ENCODE assay signal across 16 mouse cellular contexts in the genomic region with DNA sequence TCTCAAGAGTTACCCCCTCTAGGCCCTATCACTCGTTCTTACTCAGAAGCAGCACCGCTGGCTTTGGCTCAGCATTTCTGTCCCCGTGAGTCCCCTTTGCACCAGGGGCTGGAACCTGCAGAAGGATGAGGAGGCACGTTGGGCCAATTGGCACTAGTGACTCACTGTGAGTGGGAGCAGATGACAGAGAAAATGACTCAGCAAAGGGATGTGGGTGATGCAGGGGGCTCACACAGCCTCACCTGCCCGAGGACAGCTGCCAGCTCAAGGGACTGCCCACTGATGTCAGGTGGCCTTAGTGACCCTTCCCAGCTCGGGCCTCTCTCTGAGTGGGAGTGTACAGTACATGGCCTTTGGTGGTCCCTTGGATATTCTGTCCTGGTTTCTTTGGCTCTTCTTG.
DNase-seq lines count a peak whose midpoint lies in the region.
"Had no signal": no experiment of that assay in that cellular context is flagged by ENCODE, and none has a peak within 500 bp of the region (broad histone marks: within the 10 kb centered on the region; RNA-seq: fewer than 3 reads in every experiment).

No protein-coding gene starts in this region.

- peak; percentile 11 to 19 for DNase-seq in layer of hippocampus, adult 8-10 months (ENCODE audit: low spot score in 2 of 2)
- DNase-seq in layer of hippocampus, postnatal 36 days = no peak
- peak; percentile 64 for DNase-seq in right cerebral cortex, adult 2 months (ENCODE audit: low spot score in 2 of 2)
- DNase-seq in right cerebral cortex, postnatal 10 days (ENCODE audit: low spot score in 2 of 2) = no peak
- DNase-seq in left cerebral cortex, adult 9 months (ENCODE audit: low spot score in 2 of 2) = peak; percentile 28 to 51
- DNase-seq in spleen, postnatal 14 days (ENCODE audit: low spot score in 2 of 2) = no peak
- no peak for DNase-seq in cerebellum, postnatal 14 days
- DNase-seq: adrenal gland, postnatal 36 days; cerebellum, adult 11 months; cerebellum, adult 9-11 months; gastrocnemius, adult 2 months; kidney, adult 18-20 months; lung, adult 18-20 months; lung, postnatal 14 days; thymus, adult 2 months; thymus, postnatal 4 days had no signal

Comparison
In these comparisons a context has a peak if more than half of its experiments do, and no peak if none do; other contexts are left out.
1. DNase-seq: peak in layer of hippocampus, adult 8-10 months (2 of 2), right cerebral cortex, adult 2 months (2 of 2) and left cerebral cortex, adult 9 months (2 of 2); none in layer of hippocampus, postnatal 36 days (0 of 2), right cerebral cortex, postnatal 10 days (0 of 2), spleen, postnatal 14 days (0 of 2) and cerebellum, postnatal 14 days (0 of 2).